Mouse (Mus musculus) stomach, postnatal 0 days (tissue): ENCODE results near the gene Lemd1.

Source experiments
- CTCF ChIP-seq: IDR thresholded peaks from 2 replicates; pipeline ENCODE4 v1.5.1; 2016; ENCODE audit warnings: antibody characterized with exemption, low read depth, mild to moderate bottlenecking, moderate library complexity
- EP300 ChIP-seq: optimal IDR thresholded peaks from 2 replicates; pipeline ENCODE3; 2016; ENCODE audit warnings: antibody characterized with exemption

GRCm38 (mm10) chr1:132290921-132291675 is 99.9 kb downstream of the Lemd1 start:
- TF ChIP-seq CTCF (peak; percentile 14; the same call in 1 of the 2 replicates), EP300 (no peak)
